In genomic region chr5:92278942-92279537, GRCm38 (mm10) we compare ENCODE assay signal across 9 mouse cellular contexts. TPM values are rescaled to one million over a fixed set of nuclear protein-coding genes. Genes with fewer than 3 reads are reported as not detected.
DNase-seq lines count a peak whose midpoint lies in the region; ATAC-seq lines count a peak whose summit lies in the region.
"Had no signal": no experiment of that assay in that cellular context is flagged by ENCODE, and none has a peak within 500 bp of the region (broad histone marks: within the 10 kb centered on the region; RNA-seq: fewer than 3 reads in every experiment).

No protein-coding gene starts in this region.

- H3K4me3 ChIP-seq in limb, embryonic 15.5 days: no peak overlapping the region
- H3K4me3 ChIP-seq in neural tube, embryonic 13.5 days: no peak overlapping the region

- no peaks in the 10 kb centered on the region for H3K9me3 ChIP-seq in limb, embryonic 15.5 days
- H3K9me3 ChIP-seq in neural tube, embryonic 13.5 days: no peaks in the 10 kb centered on the region
- H3K9me3 ChIP-seq: forebrain, embryonic 15.5 days had no signal

- no peaks in the 10 kb centered on the region for H3K27me3 ChIP-seq in limb, embryonic 15.5 days
- no peaks in the 10 kb centered on the region for H3K27me3 ChIP-seq in neural tube, embryonic 13.5 days
- H3K27me3 ChIP-seq: forebrain, embryonic 15.5 days had no signal

- H3K9ac ChIP-seq in limb, embryonic 15.5 days: no peak overlapping the region
- H3K9ac ChIP-seq in neural tube, embryonic 13.5 days: 0 out of 2 replicates have a peak overlapping the region, but pooled peaks have one; percentile 75
- H3K9ac ChIP-seq: forebrain, embryonic 15.5 days had no signal

- intact Hi-C loops in heart, postnatal 10 days (cut with DNase I): no loop called here

- 73% methylated on average over 10 of the region's 10 CpGs for WGBS in limb, embryonic 15.5 days
- WGBS in neural tube, embryonic 13.5 days: 85% methylated on average over 10 of the region's 10 CpGs

- 0 out of 2 replicates have a peak overlapping the region, but pooled peaks have one; percentile 24 for H3K27ac ChIP-seq in limb, embryonic 15.5 days
- peak overlapping the region; percentile 65 for H3K27ac ChIP-seq in neural tube, embryonic 13.5 days (replicated peaks)
- H3K27ac ChIP-seq: forebrain, embryonic 15.5 days had no signal

- H3K4me1 ChIP-seq in limb, embryonic 15.5 days: peaks cover 29% of the 10 kb centered on the region
- peaks cover 10% of the 10 kb centered on the region for H3K4me1 ChIP-seq in neural tube, embryonic 13.5 days (replicated peaks)

- H3K4me2 ChIP-seq in limb, embryonic 15.5 days: no peak overlapping the region
- H3K4me2 ChIP-seq in neural tube, embryonic 13.5 days: peak overlapping the region; percentile 93

- no peak for ATAC-seq in limb, embryonic 15.5 days (ENCODE audit: insufficient number of reproducible peaks, low FRiP score, low TSS enrichment, low read depth)
- ATAC-seq in neural tube, embryonic 13.5 days (ENCODE audit: low read depth): no peak

- no peaks in the 10 kb centered on the region; the same call in 1 of the 2 replicates for H3K36me3 ChIP-seq in limb, embryonic 15.5 days
- no peaks in the 10 kb centered on the region for H3K36me3 ChIP-seq in neural tube, embryonic 13.5 days
- H3K36me3 ChIP-seq: forebrain, embryonic 15.5 days had no signal

- DNase-seq in heart, postnatal 10 days: peak; percentile 15 to 17
- DNase-seq in heart, postnatal 4 days: no peak
- peak; percentile 91 for DNase-seq in MEL-GATA-1-ER (ENCODE audit: extremely low read depth, low read depth)
- no peak for DNase-seq in embryo, embryonic 10.5 days (ENCODE audit: low spot score)
- no peak for DNase-seq in cerebellum, postnatal 10 days
- DNase-seq in thymus, postnatal 25 days: no peak

RNA-seq across cellular contexts. Expression of gene Naaa, which starts 1.1 kb away (rescaled TPM):
- total RNA-seq in heart, postnatal 10 days (2021): 10 to 100 TPM in 1 of 2 experiments, 1 to 10 TPM in 1; 9.9 to 13.0 TPM
- total RNA-seq in heart, postnatal 4 days (2021): 10 to 100 TPM in 1 of 2 experiments, 1 to 10 TPM in 1; 9.9 to 11.3 TPM
- 22.1 and 23.1 TPM in 2 replicates for polyA plus RNA-seq in limb, embryonic 15.5 days (2015; fragmentation: Nextera tagmentation; extraction: Ambion mirVana)
- 14.3 and 14.6 TPM in 2 replicates for polyA plus RNA-seq in neural tube, embryonic 13.5 days (2015; fragmentation: Nextera tagmentation; extraction: Ambion mirVana)

RNA-seq across cellular contexts. Expression of gene Ppef2, which starts 23.0 kb away (rescaled TPM):
- total RNA-seq in heart, postnatal 10 days (2021): not detected
- total RNA-seq in heart, postnatal 4 days (2021): not detected
- polyA plus RNA-seq in limb, embryonic 15.5 days (2015; fragmentation: Nextera tagmentation; extraction: Ambion mirVana): 0.12 and 0.19 TPM in 2 replicates
- 0.21 and 0.67 TPM in 2 replicates for polyA plus RNA-seq in neural tube, embryonic 13.5 days (2015; fragmentation: Nextera tagmentation; extraction: Ambion mirVana)

RNA-seq across cellular contexts. Expression of gene Sdad1, which starts 31.2 kb away (rescaled TPM):
- 10 to 100 TPM; 15.6 to 18.0 TPM for total RNA-seq in heart, postnatal 10 days (2021)
- total RNA-seq in heart, postnatal 4 days (2021): 10 to 100 TPM; 20.0 to 21.7 TPM
- polyA plus RNA-seq in limb, embryonic 15.5 days (2015; fragmentation: Nextera tagmentation; extraction: Ambion mirVana): 37.1 and 40.5 TPM in 2 replicates
- 26.1 and 28.2 TPM in 2 replicates for polyA plus RNA-seq in neural tube, embryonic 13.5 days (2015; fragmentation: Nextera tagmentation; extraction: Ambion mirVana)

RNA-seq across cellular contexts. Expression of gene Cxcl9, which starts 48.8 kb away (rescaled TPM):
- under 1 TPM; 0.64 to 0.81 TPM for total RNA-seq in heart, postnatal 10 days (2021)
- total RNA-seq in heart, postnatal 4 days (2021): under 1 TPM; 0.26 to 0.74 TPM
- 0.31 and 0.55 TPM in 2 replicates for polyA plus RNA-seq in limb, embryonic 15.5 days (2015; fragmentation: Nextera tagmentation; extraction: Ambion mirVana)
- polyA plus RNA-seq in neural tube, embryonic 13.5 days (2015; fragmentation: Nextera tagmentation; extraction: Ambion mirVana): not detected in 2 replicates
- polyA plus RNA-seq: forebrain, embryonic 15.5 days had no signal

RNA-seq across cellular contexts. Expression of gene Art3, which starts 52.6 kb away (rescaled TPM):
- total RNA-seq in heart, postnatal 10 days (2021): 100 to 1,000 TPM; 369 to 606 TPM
- total RNA-seq in heart, postnatal 4 days (2021): 100 to 1,000 TPM; 284 to 319 TPM
- polyA plus RNA-seq in limb, embryonic 15.5 days (2015; fragmentation: Nextera tagmentation; extraction: Ambion mirVana): 7.3 and 13.3 TPM in 2 replicates
- 12.4 and 13.1 TPM in 2 replicates for polyA plus RNA-seq in neural tube, embryonic 13.5 days (2015; fragmentation: Nextera tagmentation; extraction: Ambion mirVana)

Comparison
In these comparisons a context has a peak if more than half of its experiments do, and no peak if none do; other contexts are left out.
1. DNase-seq: peak in heart, postnatal 10 days (2 of 2) and MEL-GATA-1-ER (single experiment); none in heart, postnatal 4 days (single experiment), embryo, embryonic 10.5 days (single experiment), cerebellum, postnatal 10 days (0 of 2) and thymus, postnatal 25 days (single experiment).